Mouse (Mus musculus) hindbrain, embryonic 10.5 days (tissue): ENCODE data around the gene Lrtm2. TPM values are rescaled to one million over a fixed set of nuclear protein-coding genes. Genes with fewer than 3 reads are reported as not detected.
A peak's percentile ranks its signal among the peaks of the same experiment; 100 is the strongest.

ENCODE experiments used
- DNase-seq: peaks from one replicate; pipeline ENCODE4 v3.0.0-alpha.2; 2017; ENCODE audit warnings: low spot score
- H3K27ac ChIP-seq: fragments of 300-500 bp; sonication (generic); 2 replicates; pipeline ENCODE4 v1.5.1; 2016; ENCODE audit warnings: mild to moderate bottlenecking, moderate library complexity
- H3K27me3 ChIP-seq: fragments of 300-500 bp; sonication (generic); 2 replicates; pipeline ENCODE4 v1.6.1; 2016; ENCODE audit warnings: mild to moderate bottlenecking; ENCODE audit not compliant: poor library complexity, insufficient read depth, severe bottlenecking
- H3K36me3 ChIP-seq: fragments of 300-500 bp; sonication (generic); 2 replicates; pipeline ENCODE4 v1.6.1; 2016; ENCODE audit warnings: mild to moderate bottlenecking, moderate library complexity
- H3K4me1 ChIP-seq: fragments of 300-500 bp; sonication (generic); replicated peaks from 2 replicates; pipeline ENCODE4 v1.6.1; 2016; ENCODE audit warnings: mild to moderate bottlenecking
- H3K4me3 ChIP-seq: fragments of 300-500 bp; sonication (generic); 2 replicates; pipeline ENCODE4 v1.5.1; 2016; ENCODE audit warnings: mild to moderate bottlenecking, moderate library complexity
- H3K9me3 ChIP-seq: fragments of 300-500 bp; sonication (generic); 2 replicates; pipeline ENCODE4 v1.6.1; 2016; ENCODE audit warnings: mild to moderate bottlenecking, moderate library complexity
- WGBS: fragments of 180-500 bp; shearing (Covaris S2); methylation state at CpG from one replicate; pipeline ENCODE4 v1.1.7; 2016; 5-methylcytosine and 5-hydroxymethylcytosine counted together
- polyA plus RNA-seq: library from polyadenylated mRNA; unstranded; fragments of >200 nt; fragmentation: Nextera tagmentation; extraction: Ambion mirVana; gene quantifications from 2 replicates; pipeline ENCODE4 v1.2.1, GENCODE M21; 2016

The Lrtm2 gene
- polyA plus RNA-seq, 1 experiment from 2014 or later = 0.16 TPM

DNA sequence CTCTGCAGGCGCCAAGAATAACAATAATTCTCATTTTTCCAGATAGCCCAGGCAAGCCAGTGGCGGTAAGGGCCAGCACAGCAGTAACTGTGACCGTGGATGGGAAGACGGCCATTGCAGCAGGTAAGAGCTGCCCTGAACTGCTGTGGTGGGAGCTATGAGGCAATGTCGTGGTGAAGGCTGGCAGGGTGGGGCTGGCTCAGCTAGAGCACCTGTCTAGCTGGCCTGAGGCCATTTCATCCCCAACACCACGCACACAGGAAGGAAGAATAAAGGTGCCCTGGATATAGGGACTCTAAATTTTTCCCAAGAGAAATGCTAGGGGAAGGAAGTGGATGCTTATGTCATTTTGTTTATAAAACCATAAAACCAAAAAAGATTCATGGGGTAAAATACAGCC is 18.2 kb downstream of the Lrtm2 start:
- 89% methylated on average over 6 of the region's 6 CpGs for WGBS
- no peak for DNase-seq
- Histone ChIP-seq H3K9me3 (no peaks in the 10 kb centered on the region), H3K4me1 (peaks cover 17% of the 10 kb centered on the region), H3K4me3 (no peak overlapping the region), H3K27ac (no peak overlapping the region), H3K36me3 (no peaks in the 10 kb centered on the region), H3K27me3 (no peaks in the 10 kb centered on the region)

GRCm38 (mm10) chr6:119310176-119310575 is 20.4 kb downstream of the Lrtm2 start:
- no peaks in the 10 kb centered on the region for H3K27me3 ChIP-seq
- peaks cover 17% of the 10 kb centered on the region for H3K4me1 ChIP-seq
- no peaks in the 10 kb centered on the region for H3K9me3 ChIP-seq
- H3K27ac ChIP-seq = no peak overlapping the region; the same call in 1 of the 2 replicates
- WGBS = 58% methylated on average over 9 of the region's 9 CpGs
- no peaks in the 10 kb centered on the region for H3K36me3 ChIP-seq
- H3K4me3 ChIP-seq = no peak overlapping the region
- no peak for DNase-seq

DNA sequence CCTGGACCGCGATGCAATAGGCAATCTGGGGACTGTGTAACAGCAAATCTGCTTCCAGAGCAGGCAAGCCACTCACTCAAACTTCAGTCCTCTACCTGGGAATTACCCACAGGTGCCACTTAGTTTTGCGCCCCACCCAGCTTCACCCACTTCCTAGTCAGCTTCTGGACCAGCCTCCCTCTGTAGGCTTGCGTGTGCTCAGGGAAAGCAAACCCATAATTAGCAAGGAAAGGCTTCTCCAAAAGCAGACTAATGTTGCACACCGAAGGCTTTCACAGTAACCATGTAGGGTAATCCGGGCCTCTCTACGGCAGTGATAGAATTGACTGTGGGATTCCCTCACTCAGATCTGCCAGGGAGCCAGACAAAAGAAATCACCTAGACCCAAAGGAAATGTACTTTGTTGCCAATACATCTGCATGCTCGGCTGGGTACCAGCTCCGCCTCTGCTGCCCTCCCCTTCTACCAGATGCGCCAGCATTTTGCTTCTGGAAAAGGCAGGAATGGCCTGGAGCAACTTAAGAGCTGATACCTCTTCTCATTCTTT is 22.6 kb downstream of the Lrtm2 start:
- H3K4me1 ChIP-seq = peaks cover 3% of the 10 kb centered on the region; the same call in 1 of the 2 replicates
- 51% methylated on average over 10 of the region's 10 CpGs for WGBS
- no peaks in the 10 kb centered on the region for H3K36me3 ChIP-seq
- no peaks in the 10 kb centered on the region for H3K9me3 ChIP-seq
- no peaks in the 10 kb centered on the region for H3K27me3 ChIP-seq
- no peak overlapping the region for H3K27ac ChIP-seq
- DNase-seq = no peak
- no peak overlapping the region for H3K4me3 ChIP-seq

GRCm38 (mm10) chr6:119303331-119303730 is 27.2 kb downstream of the Lrtm2 start:
- 91% methylated on average over 6 of the region's 6 CpGs for WGBS
- Histone ChIP-seq H3K4me3 (no peak overlapping the region), H3K27me3 (no peaks in the 10 kb centered on the region), H3K36me3 (no peaks in the 10 kb centered on the region), H3K27ac (no peak overlapping the region), H3K4me1 (no peaks in the 10 kb centered on the region; the same call in 1 of the 2 replicates), H3K9me3 (no peaks in the 10 kb centered on the region)
- no peak for DNase-seq

GRCm38 (mm10) chr6:119301310-119301709 is 29.3 kb downstream of the Lrtm2 start:
- Histone ChIP-seq H3K27me3 (no peaks in the 10 kb centered on the region), H3K27ac (no peak overlapping the region), H3K9me3 (no peaks in the 10 kb centered on the region), H3K4me1 (no peaks in the 10 kb centered on the region), H3K4me3 (no peak overlapping the region), H3K36me3 (no peaks in the 10 kb centered on the region)
- DNase-seq = no peak
- WGBS = 91% methylated on average over 3 of the region's 3 CpGs

- 81% methylated on average over 9 of the region's 9 CpGs for WGBS
- Histone ChIP-seq H3K27me3 (no peaks in the 10 kb centered on the region), H3K4me3 (no peak overlapping the region), H3K9me3 (no peaks in the 10 kb centered on the region), H3K4me1 (peaks cover 19% of the 10 kb centered on the region), H3K27ac (no peak overlapping the region; the same call in 1 of the 2 replicates), H3K36me3 (no peaks in the 10 kb centered on the region)
- DNase-seq = no peak
These were observed 49.8 kb downstream of the Lrtm2 start for GRCm38 (mm10) chr6:119280761-119281160.

DNA sequence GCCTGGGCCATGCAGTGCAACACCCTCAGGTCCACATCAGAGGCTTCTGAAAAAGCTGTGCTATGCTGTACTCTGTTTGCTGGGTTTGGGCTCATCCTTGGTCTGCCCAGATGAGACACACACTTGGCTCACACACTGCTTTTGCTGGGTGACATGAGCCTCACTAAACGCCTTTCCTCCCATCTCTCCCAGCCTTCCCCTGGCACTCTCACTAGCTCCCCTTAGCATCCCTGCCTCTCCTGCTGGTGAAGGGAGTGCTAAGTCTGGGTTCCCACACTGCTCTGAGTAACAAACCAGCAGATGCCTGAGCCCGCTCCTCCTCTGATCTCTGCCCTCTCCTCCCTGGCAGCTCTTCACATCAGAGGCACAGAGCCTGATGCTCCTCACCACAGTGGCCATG is 53.9 kb downstream of the Lrtm2 start:
- Histone ChIP-seq H3K9me3 (no peaks in the 10 kb centered on the region), H3K4me1 (peaks cover 24% of the 10 kb centered on the region), H3K27ac (peak overlapping the region; percentile 37), H3K36me3 (no peaks in the 10 kb centered on the region), H3K4me3 (no peak overlapping the region), H3K27me3 (no peaks in the 10 kb centered on the region)
- WGBS = 78% methylated on average over 2 of the region's 2 CpGs
- no peak for DNase-seq

Other genes starting within 250 kb of the Lrtm2 start
- gene Dcp1b, start 155.5 kb downstream of the Lrtm2 start, polyA plus RNA-seq = 10.0 and 11.1 TPM in 2 replicates
- gene Cacna1c, start 134.3 kb downstream of the Lrtm2 start, polyA plus RNA-seq = 2.7 and 2.8 TPM in 2 replicates
- 0.02 and 0.09 TPM in 2 replicates for gene Cacna2d4, start 94.2 kb downstream of the Lrtm2 start, polyA plus RNA-seq
- gene Adipor2, start 86.9 kb upstream of the Lrtm2 start, polyA plus RNA-seq = 28.2 and 36.7 TPM in 2 replicates
- gene Fbxl14, start 148.9 kb upstream of the Lrtm2 start, polyA plus RNA-seq = 3.1 and 3.4 TPM in 2 replicates
- gene Wnt5b, start 213.6 kb upstream of the Lrtm2 start, polyA plus RNA-seq = 7.9 and 8.8 TPM in 2 replicates